Mouse (Mus musculus): ENCODE measurements around the gene Arhgap45. TPM values are rescaled to one million over a fixed set of nuclear protein-coding genes. Genes with fewer than 3 reads are reported as not detected.

Gene Arhgap45
- polyA plus RNA-seq (2012; rRNA removed; ENCODE audit: low replicate concordance), result 16.6 and 28.8 TPM in 2 replicates

GRCm38 (mm10) chr10:80016511-80016910 is at the start of gene Arhgap45:
Arhgap45 (plus strand) TSS chr10:80016653.

DNA sequence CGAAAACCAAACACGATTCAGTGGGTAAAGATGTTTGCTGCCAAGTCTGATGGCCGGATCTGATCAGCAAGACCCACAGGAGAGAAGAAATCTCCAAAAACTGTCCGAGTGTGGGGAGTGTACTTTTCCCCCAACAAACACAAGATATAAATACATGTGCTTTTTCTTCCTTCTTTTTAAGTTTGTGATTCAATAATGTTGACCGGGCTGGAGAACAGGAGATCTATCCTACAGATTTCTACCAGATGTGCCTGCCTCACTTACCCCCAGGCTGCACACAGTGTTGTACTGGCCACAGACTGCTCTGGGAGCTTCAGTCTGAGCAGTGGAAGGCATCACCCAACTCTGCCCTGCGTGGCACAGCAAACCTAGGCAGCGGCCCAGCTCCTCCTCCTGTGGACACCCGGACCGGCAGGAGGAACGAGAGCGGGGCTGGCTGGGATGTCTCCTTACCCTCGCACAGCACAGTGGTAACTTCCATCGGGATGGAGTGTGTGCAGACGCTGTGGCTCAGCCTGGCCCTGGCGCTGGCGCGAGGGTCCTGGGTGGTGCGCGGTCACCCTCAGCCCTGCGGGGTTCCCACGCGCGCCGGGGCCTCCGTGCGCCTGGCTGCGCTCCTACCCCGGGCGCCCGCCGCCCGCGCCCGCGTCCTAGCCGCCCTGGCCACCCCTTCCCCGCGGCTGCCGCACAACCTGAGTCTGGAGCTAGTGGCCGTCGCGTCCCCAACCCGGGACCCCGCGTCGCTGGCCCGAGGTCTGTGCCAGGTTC is 45.9 kb upstream of the Arhgap45 start, which contains the start of gene Grin3b:
Grin3b (plus strand) TSS at position 301 of the 768 bp plus-strand sequence.

GRCm38 (mm10) chr10:79984195-79984816 is 32.1 kb upstream of the Arhgap45 start, which contains the start of gene Tmem259:
Tmem259 (minus strand) TSS chr10:79984330.

GRCm38 (mm10) chr10:79988506-79989271 is 27.8 kb upstream of the Arhgap45 start, which contains the start of gene Cnn2:
Cnn2 (plus strand) TSS chr10:79988584.

DNA sequence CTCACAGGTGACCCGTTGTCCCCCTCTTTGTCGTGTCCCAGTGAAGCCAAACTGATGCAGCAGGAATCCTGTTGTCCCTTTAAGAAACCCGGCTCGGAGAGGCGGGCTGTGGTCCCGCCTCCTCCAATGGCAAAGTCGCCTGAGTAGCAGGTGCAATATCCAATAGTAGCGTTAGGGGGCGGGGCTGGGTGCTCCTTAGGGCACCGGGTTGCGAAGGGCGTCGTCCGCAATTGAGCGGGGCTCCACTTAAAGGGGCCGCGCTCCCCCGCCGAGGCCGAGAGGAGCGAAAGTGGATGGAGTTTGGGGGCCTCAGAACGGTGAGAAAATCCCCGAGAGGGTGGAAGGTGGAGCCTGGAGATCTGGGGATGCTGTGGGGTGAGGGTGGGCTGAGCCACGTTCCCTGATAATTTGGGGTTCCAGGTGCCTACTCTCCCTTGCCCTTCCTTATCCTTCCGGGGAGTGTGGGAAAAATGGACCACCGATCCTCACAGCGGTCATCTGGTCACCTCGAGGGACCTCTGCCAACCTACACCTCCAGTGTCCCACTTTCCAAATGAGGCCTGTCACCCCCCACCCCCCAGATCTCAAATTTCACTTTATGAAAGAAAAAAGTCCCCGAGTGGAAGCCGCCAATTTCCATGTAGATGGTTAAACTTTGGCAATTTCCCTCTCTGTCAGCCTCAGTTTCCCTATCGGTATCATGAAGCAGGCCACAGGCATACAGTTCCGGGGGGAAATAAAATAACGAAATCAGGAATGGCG is 20.0 kb upstream of the Arhgap45 start, which contains the start of gene Abca7:
Abca7 (plus strand) TSS at position 223 of the 762 bp plus-strand sequence.

GRCm38 (mm10) chr10:80039559-80039979 is 23.1 kb downstream of the Arhgap45 start, which contains the start of gene Polr2e:
Polr2e (minus strand) TSS chr10:80039795.

DNA sequence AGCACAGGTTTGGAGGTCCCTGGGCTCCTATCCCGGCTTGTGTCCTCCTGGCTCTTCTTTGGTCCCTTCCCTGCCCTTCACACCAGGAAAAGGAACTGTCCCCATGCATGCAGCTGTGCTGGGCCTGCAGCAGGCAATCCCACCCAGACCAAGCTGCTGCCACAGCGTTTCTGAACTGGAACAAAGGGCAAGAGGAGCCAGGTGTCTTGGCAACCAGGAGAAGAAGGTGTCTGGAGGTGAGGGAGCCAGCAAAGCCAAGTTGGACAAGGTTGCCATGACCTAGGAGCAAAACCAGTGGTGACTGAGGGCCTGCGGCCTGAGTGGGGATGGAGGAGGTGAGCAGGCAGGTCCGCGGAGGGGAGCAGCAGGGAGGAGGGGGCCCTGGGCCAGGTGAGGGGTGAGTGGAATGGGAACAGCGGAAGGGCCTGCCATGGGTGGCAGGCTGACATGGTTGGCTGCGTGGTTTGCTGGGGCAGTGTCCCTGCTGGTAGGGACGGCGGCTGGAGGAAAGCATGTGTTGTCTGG is 30.6 kb downstream of the Arhgap45 start, which contains the start of gene Gpx4:
Gpx4 (plus strand) TSS at position 126 of the 525 bp plus-strand sequence.

Other genes with a start within 250 kb of the Arhgap45 start
- gene Rnf126, start 249.7 kb upstream of the Arhgap45 start, polyA plus RNA-seq (2012; rRNA removed; ENCODE audit: low replicate concordance), result 161 and 229 TPM in 2 replicates
- 11.5 and 11.9 TPM in 2 replicates for gene Fstl3, start 239.4 kb upstream of the Arhgap45 start, polyA plus RNA-seq (2012; rRNA removed; ENCODE audit: low replicate concordance)
- 0.27 and 0.59 TPM in 2 replicates for gene Prss57, start 225.7 kb upstream of the Arhgap45 start, polyA plus RNA-seq (2012; rRNA removed; ENCODE audit: low replicate concordance)
- gene Palm, start 223.1 kb upstream of the Arhgap45 start, polyA plus RNA-seq (2012; rRNA removed; ENCODE audit: low replicate concordance), result 17.2 and 27.7 TPM in 2 replicates
- 97.3 and 216 TPM in 2 replicates for gene Misp, start 195.7 kb upstream of the Arhgap45 start, polyA plus RNA-seq (2012; rRNA removed; ENCODE audit: low replicate concordance)
- gene Ptbp1, start 162.2 kb upstream of the Arhgap45 start, polyA plus RNA-seq (2012; rRNA removed; ENCODE audit: low replicate concordance), result 156 and 209 TPM in 2 replicates
- 3.8 and 5.3 TPM in 2 replicates for gene Prtn3, start 142.2 kb upstream of the Arhgap45 start, polyA plus RNA-seq (2012; rRNA removed; ENCODE audit: low replicate concordance)
- gene Plppr3, start 142.0 kb upstream of the Arhgap45 start, polyA plus RNA-seq (2012; rRNA removed; ENCODE audit: low replicate concordance), result 6.1 and 11.4 TPM in 2 replicates
- gene Elane, start 130.4 kb upstream of the Arhgap45 start, polyA plus RNA-seq (2012; rRNA removed; ENCODE audit: low replicate concordance), result not detected in 2 replicates
- gene Cfd, start 125.8 kb upstream of the Arhgap45 start, polyA plus RNA-seq (2012; rRNA removed; ENCODE audit: low replicate concordance), result 12.8 and 564 TPM in 2 replicates
- gene Med16, start 107.7 kb upstream of the Arhgap45 start, polyA plus RNA-seq (2012; rRNA removed; ENCODE audit: low replicate concordance), result 44.8 and 49.2 TPM in 2 replicates
- gene Gm26602, start 105.8 kb upstream of the Arhgap45 start, polyA plus RNA-seq (2012; rRNA removed; ENCODE audit: low replicate concordance), result not detected in 2 replicates
- gene Kiss1r, start 99.7 kb upstream of the Arhgap45 start, polyA plus RNA-seq (2012; rRNA removed; ENCODE audit: low replicate concordance), result 5.1 and 5.6 TPM in 2 replicates
- gene R3hdm4, start 95.4 kb upstream of the Arhgap45 start, polyA plus RNA-seq (2012; rRNA removed; ENCODE audit: low replicate concordance), result 102 and 133 TPM in 2 replicates
- 8.1 and 9.4 TPM in 2 replicates for gene Arid3a, start 89.6 kb upstream of the Arhgap45 start, polyA plus RNA-seq (2012; rRNA removed; ENCODE audit: low replicate concordance)
- 32.5 and 36.7 TPM in 2 replicates for gene Wdr18, start 56.5 kb upstream of the Arhgap45 start, polyA plus RNA-seq (2012; rRNA removed; ENCODE audit: low replicate concordance)
- 0.13 TPM in 1 of 2 replicates, not detected in the other for gene Grin3b, start 45.9 kb upstream of the Arhgap45 start, polyA plus RNA-seq (2012; rRNA removed; ENCODE audit: low replicate concordance)
- 473 and 724 TPM in 2 replicates for gene Tmem259, start 32.3 kb upstream of the Arhgap45 start, polyA plus RNA-seq (2012; rRNA removed; ENCODE audit: low replicate concordance)
- 47.4 and 53.3 TPM in 2 replicates for gene Cnn2, start 28.1 kb upstream of the Arhgap45 start, polyA plus RNA-seq (2012; rRNA removed; ENCODE audit: low replicate concordance)
- 22.5 and 27.6 TPM in 2 replicates for gene Abca7, start 20.2 kb upstream of the Arhgap45 start, polyA plus RNA-seq (2012; rRNA removed; ENCODE audit: low replicate concordance)
- gene Polr2e, start 23.1 kb downstream of the Arhgap45 start, polyA plus RNA-seq (2012; rRNA removed; ENCODE audit: low replicate concordance), result 82.1 and 91.1 TPM in 2 replicates
- gene Gpx4, start 30.5 kb downstream of the Arhgap45 start, polyA plus RNA-seq (2012; rRNA removed; ENCODE audit: low replicate concordance), result 1,699 and 1,725 TPM in 2 replicates
- 63.5 and 95.0 TPM in 2 replicates for gene Sbno2, start 88.9 kb downstream of the Arhgap45 start, polyA plus RNA-seq (2012; rRNA removed; ENCODE audit: low replicate concordance)
- 105 and 121 TPM in 2 replicates for gene Stk11, start 99.2 kb downstream of the Arhgap45 start, polyA plus RNA-seq (2012; rRNA removed; ENCODE audit: low replicate concordance)
- 5,808 and 7,935 TPM in 2 replicates for gene Atp5d, start 122.0 kb downstream of the Arhgap45 start, polyA plus RNA-seq (2012; rRNA removed; ENCODE audit: low replicate concordance)
- 6.3 and 6.6 TPM in 2 replicates for gene Cbarp, start 124.2 kb downstream of the Arhgap45 start, polyA plus RNA-seq (2012; rRNA removed; ENCODE audit: low replicate concordance)
- gene Midn, start 131.6 kb downstream of the Arhgap45 start, polyA plus RNA-seq (2012; rRNA removed; ENCODE audit: low replicate concordance), result 198 and 360 TPM in 2 replicates
- 46.7 and 55.3 TPM in 2 replicates for gene Cirbp, start 149.3 kb downstream of the Arhgap45 start, polyA plus RNA-seq (2012; rRNA removed; ENCODE audit: low replicate concordance)
- gene 1600002K03Rik, start 156.3 kb downstream of the Arhgap45 start, polyA plus RNA-seq (2012; rRNA removed; ENCODE audit: low replicate concordance), result 12.6 and 12.7 TPM in 2 replicates
- gene Efna2, start 162.8 kb downstream of the Arhgap45 start, polyA plus RNA-seq (2012; rRNA removed; ENCODE audit: low replicate concordance), result 2.0 and 2.2 TPM in 2 replicates
- 14.5 and 19.2 TPM in 2 replicates for gene Mum1, start 209.8 kb downstream of the Arhgap45 start, polyA plus RNA-seq (2012; rRNA removed; ENCODE audit: low replicate concordance)
- gene Ndufs7, start 232.5 kb downstream of the Arhgap45 start, polyA plus RNA-seq (2012; rRNA removed; ENCODE audit: low replicate concordance), result 967 and 1,434 TPM in 2 replicates
- 15.1 and 43.1 TPM in 2 replicates for gene Gamt, start 244.4 kb downstream of the Arhgap45 start, polyA plus RNA-seq (2012; rRNA removed; ENCODE audit: low replicate concordance)
- 104 and 128 TPM in 2 replicates for gene Dazap1, start 244.8 kb downstream of the Arhgap45 start, polyA plus RNA-seq (2012; rRNA removed; ENCODE audit: low replicate concordance)